Mouse (Mus musculus) myocyte (in vitro differentiated cells): ENCODE data around the gene Ifi208. TPM values are rescaled to one million over a fixed set of nuclear protein-coding genes. Genes with fewer than 3 reads are reported as not detected.
"Not testable (repeated sequence)": the region's sequence is repeated elsewhere in the genome, so short reads cannot be mapped to it uniquely, and the experiment has no call there.

Source experiments
- H3K27me3 ChIP-seq: one replicate; pipeline ENCODE4 v1.6.1; 2011; ENCODE audit not compliant: control insufficient read depth, insufficient read depth, insufficient read length
- H3K36me3 ChIP-seq: one replicate; pipeline ENCODE4 v1.6.1; 2011; ENCODE audit not compliant: control insufficient read depth, insufficient read depth
- H3K4me2 ChIP-seq: one replicate; pipeline ENCODE4 v1.6.1; 2011; ENCODE audit warnings: low read depth, control low read depth
- H3K4me3 ChIP-seq: one replicate; pipeline ENCODE4 v1.5.1; 2011; ENCODE audit warnings: mild to moderate bottlenecking, control low read depth, moderate library complexity
- H3K79me2 ChIP-seq: one replicate; pipeline ENCODE4 v1.6.1; 2011; ENCODE audit not compliant: control insufficient read depth, insufficient read depth
- H3ac ChIP-seq: one replicate; pipeline ENCODE4 v1.6.1; 2011; ENCODE audit not compliant: control insufficient read depth, insufficient read length
- CEBPB ChIP-seq: IDR thresholded peaks from 2 replicates; pipeline ENCODE4 v1.6.1; 2011; ENCODE audit warnings: mild to moderate bottlenecking, moderate library complexity; ENCODE audit not compliant: poor library complexity, insufficient read depth, severe bottlenecking
- E2F4 ChIP-seq: IDR thresholded peaks from one replicate; pipeline ENCODE4 v1.6.1; 2011; ENCODE audit warnings: mild to moderate bottlenecking, control low read depth, moderate library complexity; ENCODE audit not compliant: insufficient read depth
- MAX ChIP-seq: IDR thresholded peaks from one replicate; pipeline ENCODE4 v1.6.1; 2011; ENCODE audit warnings: low read depth, mild to moderate bottlenecking, control low read depth
- MYOD1 ChIP-seq, 3 experiments: IDR thresholded peaks; one replicate each; pipeline ENCODE4 v1.6.1; 2011; ENCODE audit warnings: control low read depth in 2 of 3, low read depth in 2 of 3, mild to moderate bottlenecking in 2 of 3, moderate library complexity in 1 of 3; ENCODE audit not compliant: insufficient read length in 2 of 3, control insufficient read depth in 1 of 3
- MYOG ChIP-seq, 3 experiments: IDR thresholded peaks; one replicate each; pipeline ENCODE4 v1.6.1; 2011; ENCODE audit warnings: control low read depth in 2 of 3, low read depth in 2 of 3, mild to moderate bottlenecking in 2 of 3; ENCODE audit not compliant: insufficient read length in 2 of 3, control insufficient read depth in 1 of 3, insufficient read depth in 1 of 3
- POLR2A ChIP-seq: IDR thresholded peaks from one replicate; pipeline ENCODE4 v1.6.1; 2011; ENCODE audit warnings: low read depth, mild to moderate bottlenecking, control low read depth, moderate library complexity; ENCODE audit not compliant: insufficient read length
- POLR2AphosphoS2 ChIP-seq: IDR thresholded peaks from one replicate; pipeline ENCODE4 v1.6.1; 2011; ENCODE audit warnings: low read depth, control low read depth; ENCODE audit not compliant: insufficient read length
- REST ChIP-seq: IDR thresholded peaks from one replicate; pipeline ENCODE4 v1.6.1; 2011; ENCODE audit warnings: mild to moderate bottlenecking, control low read depth, moderate library complexity; ENCODE audit not compliant: insufficient read depth, insufficient read length
- SRF ChIP-seq: IDR thresholded peaks from one replicate; pipeline ENCODE4 v1.6.1; 2011; ENCODE audit warnings: low read depth; ENCODE audit not compliant: control insufficient read depth, insufficient read length
- TCF12 ChIP-seq: IDR thresholded peaks from one replicate; pipeline ENCODE4 v1.6.1; 2011; ENCODE audit warnings: mild to moderate bottlenecking, control low read depth; ENCODE audit not compliant: poor library complexity, insufficient read depth, severe bottlenecking
- TCF3 ChIP-seq: IDR thresholded peaks from one replicate; pipeline ENCODE4 v1.6.1; 2011; ENCODE audit warnings: low read depth, control low read depth; ENCODE audit not compliant: insufficient read length
- USF1 ChIP-seq: IDR thresholded peaks from one replicate; pipeline ENCODE4 v1.6.1; 2011; ENCODE audit warnings: low read depth, mild to moderate bottlenecking, control low read depth, moderate library complexity
- polyA plus RNA-seq: library from polyadenylated mRNA; unstranded; fragments of >200 nt; fragmentation: generic; extraction: Trizol; gene quantifications from one replicate; pipeline ENCODE4 v1.2.1, GENCODE M21; 2012; ENCODE audit warnings: missing spikeins

Ifi208 gene
- polyA plus RNA-seq, 1 experiment = 0.01 TPM

DNA sequence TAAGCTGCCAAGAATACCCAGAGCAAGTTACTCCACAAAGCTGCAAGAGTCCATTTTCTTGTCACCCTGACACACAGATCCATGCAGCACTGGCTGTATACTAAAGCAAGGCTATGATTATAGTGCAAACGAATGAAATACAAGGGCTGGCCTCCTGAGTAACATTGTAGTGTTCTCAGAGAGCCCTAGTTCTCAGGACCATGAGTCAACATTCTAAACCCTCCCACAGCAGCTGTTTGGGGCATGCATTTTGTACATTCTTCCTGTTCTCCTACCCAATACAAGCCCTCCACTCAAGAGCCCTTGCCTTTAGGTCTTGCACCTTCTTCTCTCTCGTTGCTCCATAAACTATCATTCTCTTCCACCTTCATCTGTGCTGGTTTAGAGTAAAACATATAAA, 28.1 kb upstream of the Ifi208 start:
- Histone ChIP-seq H3K27me3 (no peaks in the 10 kb centered on the region), H3K36me3 (no peaks in the 10 kb centered on the region), H3ac (no peak overlapping the region), H3K79me2 (no peaks in the 10 kb centered on the region), H3K4me2 (peak overlapping the region; percentile 35), H3K4me3 (no peak overlapping the region)
- no peak for TF ChIP-seq MAX
- TF ChIP-seq TCF12 = peak; percentile 47
- no peak for TF ChIP-seq E2F4
- no peak for TF ChIP-seq USF1
- peak in 2 of 3 experiments; percentile 33 to 65 for TF ChIP-seq MYOD1 (IDR thresholded peaks at IDR 0.05; ENCODE audit: control insufficient read depth in 1 of 3, insufficient read length in 2 of 3, low read depth in 2 of 3)
- peak in 2 of 3 experiments; percentile 46 to 59 for TF ChIP-seq MYOG (IDR thresholded peaks at IDR 0.05; ENCODE audit: control insufficient read depth in 1 of 3, insufficient read depth in 1 of 3, insufficient read length in 2 of 3, low read depth in 2 of 3)
- TF ChIP-seq CEBPB = peak; percentile 64; the same call in 1 of the 2 replicates

DNA sequence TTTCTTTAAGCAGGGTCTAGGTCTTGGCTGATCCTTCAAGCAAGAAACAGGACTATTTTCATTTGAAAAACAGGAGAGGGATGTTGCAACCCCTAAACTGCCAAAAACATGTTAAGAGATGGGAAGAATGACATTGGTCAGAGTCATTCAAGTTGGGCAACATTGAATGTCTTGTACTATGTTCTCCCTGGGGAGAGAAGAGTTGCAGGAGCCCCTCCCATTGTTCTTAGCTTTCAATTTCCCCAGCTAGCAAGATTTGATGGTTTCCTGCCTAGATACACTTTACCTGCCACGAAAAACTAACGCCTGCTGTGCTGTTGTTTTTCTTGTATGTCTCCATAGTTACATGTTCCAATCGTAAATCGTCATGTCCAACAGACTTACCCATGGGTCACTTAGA, 15.5 kb upstream of the Ifi208 start:
- Histone ChIP-seq H3K4me3 (no peak overlapping the region), H3K36me3 (no peaks in the 10 kb centered on the region), H3K4me2 (no peak overlapping the region), H3K79me2 (no peaks in the 10 kb centered on the region), H3ac (no peak overlapping the region), H3K27me3 (no peaks in the 10 kb centered on the region)
- TF ChIP-seq E2F4 = no peak
- no peak for TF ChIP-seq POLR2A
- TF ChIP-seq TCF12 = no peak
- no peak for TF ChIP-seq POLR2AphosphoS2
- TF ChIP-seq TCF3 = no peak
- TF ChIP-seq USF1 = no peak
- TF ChIP-seq SRF = no peak
- TF ChIP-seq MAX = no peak
- no peak for TF ChIP-seq MYOG (IDR thresholded peaks at IDR 0.05; ENCODE audit: control insufficient read depth in 1 of 3, insufficient read depth in 1 of 3, insufficient read length in 2 of 3, low read depth in 2 of 3)
- TF ChIP-seq CEBPB = no peak
- no peak for TF ChIP-seq MYOD1 (IDR thresholded peaks at IDR 0.05; ENCODE audit: control insufficient read depth in 1 of 3, insufficient read length in 2 of 3, low read depth in 2 of 3)
- no peak for TF ChIP-seq REST

DNA sequence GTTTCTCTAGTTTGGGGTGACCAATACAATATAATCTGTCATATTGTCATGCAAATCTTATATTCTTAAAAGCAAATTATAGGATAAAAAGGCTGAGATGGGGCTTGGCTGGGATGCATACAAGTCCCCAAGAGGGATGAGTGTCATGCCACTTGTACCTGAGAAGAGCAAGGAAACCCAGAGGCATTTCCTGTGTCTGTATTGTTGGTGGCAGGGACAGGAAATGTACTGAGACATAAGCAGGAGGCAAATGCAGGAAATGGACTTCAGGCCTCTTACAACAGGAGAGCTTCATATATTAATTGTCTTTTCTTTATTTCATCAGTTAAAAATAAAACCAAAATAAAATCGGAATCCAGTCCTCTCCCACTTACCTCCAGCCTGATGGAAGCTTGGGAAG, 5.1 kb downstream of the Ifi208 start:
- not testable (repeated sequence) for H3K27me3 ChIP-seq, H3K36me3 ChIP-seq, H3K4me3 ChIP-seq, H3ac ChIP-seq, H3K79me2 ChIP-seq, H3K4me2 ChIP-seq

DNA sequence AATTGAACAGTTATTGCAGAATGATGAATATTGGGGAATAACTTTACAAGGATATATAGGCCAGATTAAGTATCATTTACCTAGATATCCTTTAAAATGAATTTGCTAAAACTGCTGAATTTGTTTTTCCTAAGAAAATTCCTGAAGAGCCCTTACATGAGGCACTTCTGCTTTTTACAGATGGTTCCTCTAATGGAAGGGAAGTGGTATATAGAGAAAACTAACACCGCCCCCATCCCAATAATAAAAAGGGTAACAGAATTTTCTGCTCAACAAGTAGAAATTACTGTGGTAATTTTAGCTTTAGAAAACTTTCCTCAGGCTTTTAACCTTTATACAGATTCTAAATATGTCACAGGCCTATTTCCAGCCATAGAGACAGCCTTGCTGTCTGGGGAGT, 20.8 kb downstream of the Ifi208 start:
- no peaks in the 10 kb centered on the region for H3K79me2 ChIP-seq
- H3K27me3 ChIP-seq = no peaks in the 10 kb centered on the region
- no peak for TF ChIP-seq MAX
- no peak for TF ChIP-seq POLR2A
- TF ChIP-seq MYOG (IDR thresholded peaks at IDR 0.05; ENCODE audit: control insufficient read depth in 1 of 3, insufficient read depth in 1 of 3, insufficient read length in 2 of 3, low read depth in 2 of 3) = no peak
- no peak for TF ChIP-seq E2F4
- TF ChIP-seq POLR2AphosphoS2 = no peak
- no peak for TF ChIP-seq TCF3
- no peak for TF ChIP-seq SRF
- TF ChIP-seq REST = no peak
- no peak for TF ChIP-seq MYOD1 (IDR thresholded peaks at IDR 0.05; ENCODE audit: control insufficient read depth in 1 of 3, insufficient read length in 2 of 3, low read depth in 2 of 3)

DNA sequence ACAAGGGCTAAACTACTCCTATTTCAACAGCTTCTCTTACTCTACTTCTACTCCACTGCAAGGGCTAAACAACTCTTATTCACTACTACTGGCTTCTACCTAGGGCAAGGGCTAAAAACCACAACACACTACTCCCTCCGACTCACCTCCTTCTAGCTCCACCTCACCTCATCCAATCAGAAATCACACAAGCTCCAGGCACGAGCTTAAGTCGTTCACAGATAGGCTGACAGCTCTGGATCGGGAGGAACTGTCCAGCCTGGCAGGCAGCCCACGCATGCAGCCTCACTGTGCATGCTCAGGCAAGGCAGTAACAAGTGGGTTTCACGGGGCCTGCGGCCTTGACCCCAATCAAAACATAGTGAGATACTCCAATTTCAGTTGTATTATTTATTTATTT, 59.7 kb downstream of the Ifi208 start:
- Histone ChIP-seq H3ac (no peak overlapping the region), H3K4me3 (no peak overlapping the region), H3K79me2 (no peaks in the 10 kb centered on the region), H3K36me3 (no peaks in the 10 kb centered on the region), H3K4me2 (no peak overlapping the region), H3K27me3 (no peaks in the 10 kb centered on the region)
- no peak for TF ChIP-seq TCF3
- peak; percentile 56 for TF ChIP-seq REST

More for the DNA sequence above, 20.8 kb downstream of the Ifi208 start:
- Histone ChIP-seq H3K4me3 (no peak overlapping the region), H3K4me2 (no peak overlapping the region), H3ac (no peak overlapping the region), H3K36me3 (no peaks in the 10 kb centered on the region)

DNA sequence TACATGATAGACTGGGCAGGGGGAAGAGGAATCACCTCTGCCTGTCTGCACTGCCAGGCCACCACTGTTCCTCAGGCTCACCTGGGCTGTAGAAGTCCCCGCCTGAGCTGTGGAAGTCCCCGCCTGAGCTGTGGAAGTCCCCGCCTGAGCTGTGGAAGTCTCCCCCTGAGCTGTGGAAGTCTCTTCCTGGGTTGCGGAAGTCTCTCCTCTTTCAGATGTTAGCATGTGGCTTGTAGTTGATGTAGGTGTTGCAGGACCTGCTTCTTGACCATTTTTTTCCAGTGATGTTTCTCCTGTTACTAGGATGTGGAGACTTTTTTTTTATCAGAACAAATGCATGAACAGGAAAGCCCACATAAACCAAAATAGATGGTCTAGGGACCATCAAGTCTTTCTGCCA, 61.5 kb downstream of the Ifi208 start:
- not testable (repeated sequence) for H3K36me3 ChIP-seq, H3K27me3 ChIP-seq, H3K79me2 ChIP-seq, H3ac ChIP-seq, H3K4me3 ChIP-seq, H3K4me2 ChIP-seq
